Mouse (Mus musculus) neural tube, embryonic 14.5 days (tissue): ENCODE measurements at regions not wholly inside any gene's neighbourhood (a gene's known extent, or its start where the extent isn't known, plus 50 kb on each side); places are given as distances from the start of the nearest gene placed in this dataset.

Experiments
- ATAC-seq: fragments of 200-750 bp; cut with Nextera tagmentation; 2 replicates; pipeline ENCODE4 v1.8.0; 2017; ENCODE audit warnings: low read depth, mild to moderate bottlenecking, moderate TSS enrichment, moderate library complexity
- H3K27ac ChIP-seq: fragments of 300-500 bp; sonication (generic); 2 replicates; pipeline ENCODE4 v1.5.1; 2014; ENCODE audit warnings: low read depth, mild to moderate bottlenecking, control low read depth, low read length, moderate library complexity, mixed read lengths
- H3K27me3 ChIP-seq: fragments of 300-500 bp; sonication (generic); 2 replicates; pipeline ENCODE4 v1.6.1; 2014; ENCODE audit warnings: low read length; ENCODE audit not compliant: control insufficient read depth, insufficient read depth
- H3K36me3 ChIP-seq: fragments of 300-500 bp; sonication (generic); 2 replicates; pipeline ENCODE4 v1.6.1; 2014; ENCODE audit warnings: low read length, mixed read lengths; ENCODE audit not compliant: control insufficient read depth, insufficient read depth
- H3K4me1 ChIP-seq: fragments of 300-500 bp; sonication (generic); 2 replicates; pipeline ENCODE4 v1.6.1; 2014; ENCODE audit warnings: low read length; ENCODE audit not compliant: control insufficient read depth, insufficient read depth
- H3K4me2 ChIP-seq: fragments of 300-500 bp; sonication (generic); 2 replicates; pipeline ENCODE4 v1.6.1; 2014; ENCODE audit warnings: mild to moderate bottlenecking, low read depth, low read length, control low read depth
- H3K4me3 ChIP-seq: fragments of 300-500 bp; sonication (generic); 2 replicates; pipeline ENCODE4 v1.5.1; 2014; ENCODE audit warnings: low read depth, low read length, control low read depth, mixed read lengths
- H3K9ac ChIP-seq: fragments of 300-500 bp; sonication (generic); replicated peaks from 2 replicates; pipeline ENCODE4 v1.6.1; 2014; ENCODE audit warnings: low read depth, mild to moderate bottlenecking, control low read depth, low read length, mixed read lengths
- H3K9me3 ChIP-seq: fragments of 300-500 bp; sonication (generic); 2 replicates; pipeline ENCODE4 v1.6.1; 2016; ENCODE audit warnings: low read length; ENCODE audit not compliant: control insufficient read depth
- WGBS: fragments of 180-500 bp; shearing (Covaris S2); extraction: QIAGEN DNeasy Blood & Tissue Kit; methylation state at CpG from one replicate; pipeline ENCODE4 v1.1.7; 2014; 5-methylcytosine and 5-hydroxymethylcytosine counted together

DNA sequence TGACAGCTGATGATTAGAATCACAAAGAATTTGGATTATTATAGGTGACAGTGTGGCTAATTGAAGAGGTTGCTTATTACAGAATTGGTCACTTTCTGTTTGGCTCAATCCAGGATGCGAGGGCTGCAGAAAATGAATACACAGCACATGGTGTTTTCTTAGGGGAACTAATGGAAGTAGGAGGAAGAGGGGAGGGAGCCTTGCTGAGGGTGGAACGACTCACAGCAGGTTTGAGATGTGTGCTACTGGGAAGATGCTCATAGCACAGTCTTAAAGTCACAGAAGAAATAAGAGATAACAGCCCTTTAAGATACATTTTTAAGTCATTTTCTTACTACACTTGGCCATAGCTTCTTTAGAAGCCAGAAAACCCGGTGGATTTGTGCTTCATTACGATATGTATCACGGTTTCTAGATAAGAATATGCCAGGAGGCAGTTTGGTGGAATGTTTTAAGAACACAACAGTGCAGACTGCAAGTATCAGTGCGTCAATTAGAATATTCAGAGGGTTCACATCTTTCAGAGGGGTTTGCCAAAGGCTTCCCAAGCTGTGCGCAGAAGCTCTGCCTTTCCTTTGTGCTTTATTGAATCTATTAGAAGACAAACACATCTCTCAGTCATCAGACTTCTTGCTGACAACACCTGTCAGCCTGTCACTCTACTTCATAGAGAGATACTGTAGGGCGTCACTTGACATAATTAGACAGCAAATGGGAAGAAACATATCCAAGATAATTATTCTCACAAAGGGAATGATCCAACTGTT, 853.7 kb downstream of the Otol1 start:
- 73% methylated on average over 8 of the region's 8 CpGs for WGBS
- Histone ChIP-seq H3K9me3 (no peaks in the 10 kb centered on the region), H3K4me1 (no peaks in the 10 kb centered on the region), H3K36me3 (no peaks in the 10 kb centered on the region), H3K27me3 (no peaks in the 10 kb centered on the region), H3K4me3 (no peak overlapping the region), H3K27ac (no peak overlapping the region), H3K4me2 (no peak overlapping the region), H3K9ac (no peak overlapping the region)
- no peak for ATAC-seq

DNA sequence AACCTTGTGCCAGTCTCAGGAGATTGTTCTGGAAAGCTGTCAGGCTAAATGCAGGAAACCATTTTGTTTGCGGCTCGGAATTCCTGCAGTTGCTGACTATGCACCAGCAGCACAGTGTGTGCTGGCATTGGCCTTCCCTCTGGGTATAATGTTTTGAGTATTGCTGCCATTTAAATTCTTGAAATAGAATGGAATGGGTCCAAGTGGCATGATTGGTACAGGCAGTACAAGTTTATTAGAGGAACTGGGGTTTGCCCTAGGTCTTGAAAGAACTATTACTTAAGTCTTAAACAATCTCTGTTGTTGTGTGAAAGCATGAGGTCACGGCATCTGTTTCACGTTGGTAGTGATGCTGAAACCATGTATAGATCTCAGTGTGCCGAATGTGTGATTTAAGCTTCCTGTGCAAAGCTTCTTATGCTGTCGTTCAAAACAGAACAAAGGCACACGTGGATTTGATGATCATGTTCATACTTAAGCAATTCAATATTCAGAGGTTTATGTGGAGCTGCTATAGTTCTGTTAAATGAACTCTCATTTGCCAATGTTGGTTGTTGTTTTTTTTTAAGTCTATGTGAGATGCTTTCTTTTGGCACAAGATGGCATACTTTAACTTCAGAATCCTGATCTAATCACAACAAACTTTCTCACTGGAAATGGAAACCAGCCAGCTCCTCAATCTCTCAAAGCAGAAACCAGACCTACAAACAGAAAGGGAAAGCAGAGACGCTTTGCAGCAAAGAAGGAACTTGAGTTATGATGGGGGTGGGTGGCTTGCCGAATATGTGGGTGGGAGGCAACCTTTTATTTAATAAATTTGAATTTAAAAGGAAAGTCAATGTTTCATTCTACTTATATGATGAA, 866.5 kb downstream of the Otol1 start:
- Histone ChIP-seq H3K9ac (no peak overlapping the region), H3K4me3 (no peak overlapping the region), H3K27me3 (no peaks in the 10 kb centered on the region), H3K36me3 (no peaks in the 10 kb centered on the region), H3K9me3 (no peaks in the 10 kb centered on the region), H3K4me2 (no peak overlapping the region), H3K4me1 (no peaks in the 10 kb centered on the region), H3K27ac (no peak overlapping the region)
- 76% methylated on average over 9 of the region's 9 CpGs for WGBS
- ATAC-seq = peak; percentile 49; the same call in 1 of the 2 replicates

DNA sequence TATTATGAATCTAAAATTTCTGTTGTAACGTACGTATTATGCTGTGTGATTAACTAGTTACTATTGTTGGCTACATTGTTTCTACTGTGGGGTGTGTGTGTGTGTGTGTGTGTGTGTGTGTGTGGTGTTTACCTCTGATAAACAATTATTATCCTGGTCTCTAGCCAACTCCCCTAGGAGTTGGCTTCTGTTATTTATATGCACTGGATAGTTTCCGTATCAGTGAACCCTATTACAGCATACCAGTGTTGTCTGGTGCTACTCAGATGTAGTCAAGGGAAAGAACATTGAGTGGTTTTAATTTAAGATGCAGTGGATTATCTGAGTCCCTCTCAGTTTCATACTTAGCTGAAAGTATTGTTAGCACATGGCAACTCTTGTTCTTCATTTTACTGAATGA, 867.2 kb downstream of the Otol1 start:
- Histone ChIP-seq H3K9me3 (no peaks in the 10 kb centered on the region), H3K27ac (no peak overlapping the region), H3K4me2 (no peak overlapping the region), H3K36me3 (no peaks in the 10 kb centered on the region), H3K4me1 (no peaks in the 10 kb centered on the region), H3K4me3 (no peak overlapping the region), H3K27me3 (no peaks in the 10 kb centered on the region), H3K9ac (no peak overlapping the region)
- 78% methylated on average over 3 of the region's 3 CpGs for WGBS
- ATAC-seq = no peak; the same call in 1 of the 2 replicates
